In the genomic region with DNA sequence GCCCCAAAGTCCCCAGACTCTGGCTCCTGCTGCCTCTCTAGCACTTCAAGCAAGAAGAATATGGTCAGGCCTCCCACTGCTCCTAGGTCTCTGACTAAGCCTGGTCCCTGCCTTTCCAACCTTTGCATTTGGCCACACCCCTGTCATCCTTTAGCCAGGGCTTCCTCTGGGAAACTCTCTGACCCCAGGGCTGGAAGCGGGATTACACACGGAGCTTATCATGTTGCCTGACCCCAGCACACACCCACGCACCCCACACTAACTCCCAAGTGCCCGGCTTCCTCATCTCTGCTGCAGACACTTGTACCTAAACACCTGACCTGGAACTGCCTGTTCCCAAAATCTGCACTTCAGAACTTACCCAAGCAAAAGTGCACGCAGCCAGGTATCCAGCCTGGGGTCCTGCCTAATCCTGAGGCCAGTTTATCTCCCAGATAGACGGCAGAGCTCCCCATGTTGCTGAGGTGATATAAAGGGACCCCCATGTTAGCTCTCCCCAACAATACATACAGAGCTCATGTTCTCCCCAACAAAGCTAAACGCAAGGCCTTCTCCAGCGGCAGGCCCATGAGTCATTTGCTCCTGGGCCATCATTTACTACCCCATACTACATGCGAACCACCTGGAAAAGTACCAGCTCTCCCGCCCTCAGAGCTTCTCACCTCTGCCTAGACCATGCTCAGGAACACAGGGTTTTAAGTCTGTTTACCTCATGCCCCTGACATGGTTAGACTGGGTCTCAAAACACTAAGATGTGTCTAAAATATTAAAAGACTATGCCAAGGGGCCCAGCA, we compare ENCODE assay signal across 13 mouse cellular contexts. TPM values are rescaled to one million over a fixed set of nuclear protein-coding genes. Genes with fewer than 3 reads are reported as not detected.
A peak's percentile ranks its signal among the peaks of the same experiment; 100 is the strongest.
DNase-seq lines count a peak whose midpoint lies in the region; ATAC-seq lines count a peak whose summit lies in the region.
"Had no signal": no experiment of that assay in that cellular context is flagged by ENCODE, and none has a peak within 500 bp of the region (broad histone marks: within the 10 kb centered on the region; RNA-seq: fewer than 3 reads in every experiment).

No protein-coding gene starts in this region.

- H3K36me3 ChIP-seq in heart, embryonic 14.5 days (ENCODE audit: control insufficient read depth, insufficient read depth, low read length): peaks cover 2% of the 10 kb centered on the region
- H3K36me3 ChIP-seq in liver, embryonic 12.5 days: peaks cover 16% of the 10 kb centered on the region

- H3K27me3 ChIP-seq in heart, embryonic 14.5 days (ENCODE audit: control insufficient read depth, insufficient read depth, low read length): no peaks in the 10 kb centered on the region
- no peaks in the 10 kb centered on the region for H3K27me3 ChIP-seq in liver, embryonic 12.5 days (replicated peaks)
- H3K27me3 ChIP-seq: hindbrain, embryonic 12.5 days had no signal

- H3K27ac ChIP-seq in heart, embryonic 14.5 days (replicated peaks in 1 of 2; ENCODE audit: control insufficient read depth in 1 of 2, insufficient read depth in 1 of 2, low read depth in 2 of 2, low read length in 2 of 2): no peak overlapping the region
- H3K27ac ChIP-seq in liver, embryonic 12.5 days: peak overlapping the region; percentile 94
- H3K27ac ChIP-seq: hindbrain, embryonic 12.5 days had no signal

- ATAC-seq in heart, embryonic 14.5 days (ENCODE audit: insufficient number of reproducible peaks, insufficient read depth, low FRiP score, low read depth): no peak
- ATAC-seq in liver, embryonic 12.5 days: no peak

- peaks cover 66 to 83% of the 10 kb centered on the region in 2 experiments for H3K4me1 ChIP-seq in heart, embryonic 14.5 days (ENCODE audit: control insufficient read depth in 2 of 2, insufficient read depth in 2 of 2, low read length in 2 of 2)
- H3K4me1 ChIP-seq in liver, embryonic 12.5 days: peaks cover 97% of the 10 kb centered on the region

- 49% methylated on average over 10 of the region's 10 CpGs for WGBS in heart, embryonic 14.5 days
- 54% methylated on average over 10 of the region's 10 CpGs for WGBS in liver, embryonic 12.5 days (ENCODE audit: insufficient replicate concordance)

- DNase-seq in adrenal gland, adult 2 months: peak; percentile 76
- no peak for DNase-seq in adrenal gland, postnatal 25 days
- DNase-seq in heart, postnatal 4 days: no peak
- peak; percentile 51 for DNase-seq in 3T3-L1 (ENCODE audit: low read depth, low spot score)
- DNase-seq in urinary bladder, adult 18-20 months (ENCODE audit: low spot score in 2 of 2): no peak
- DNase-seq in c-Kit-positive CD71-positive TER-119-positive erythroid progenitor cells, embryonic 14.5 days (ENCODE audit: low spot score): no peak
- DNase-seq: gastrocnemius, postnatal 10 days; kidney, postnatal 4 days had no signal

- 0 out of 2 replicates have a peak overlapping the region, but pooled peaks have one; percentile 16 for H3K9ac ChIP-seq in heart, embryonic 14.5 days (ENCODE audit: low read length)
- peak overlapping the region; percentile 73 for H3K9ac ChIP-seq in liver, embryonic 12.5 days
- H3K9ac ChIP-seq: hindbrain, embryonic 12.5 days had no signal

- H3K4me2 ChIP-seq in heart, embryonic 14.5 days (ENCODE audit: low read length): no peak overlapping the region
- H3K4me2 ChIP-seq in liver, embryonic 12.5 days: peak overlapping the region; percentile 82; the same call in 1 of the 2 replicates
- H3K4me2 ChIP-seq: hindbrain, embryonic 12.5 days; midbrain, embryonic 11.5 days had no signal

- H3K9me3 ChIP-seq in heart, embryonic 14.5 days (ENCODE audit: control insufficient read depth, low read length): no peaks in the 10 kb centered on the region
- no peaks in the 10 kb centered on the region for H3K9me3 ChIP-seq in liver, embryonic 12.5 days (replicated peaks)
- H3K9me3 ChIP-seq: hindbrain, embryonic 12.5 days had no signal

- no peak overlapping the region for H3K4me3 ChIP-seq in heart, embryonic 14.5 days (ENCODE audit: control insufficient read depth in 1 of 2, insufficient read depth in 1 of 2, low read depth in 1 of 2, low read length in 2 of 2)
- no peak overlapping the region for H3K4me3 ChIP-seq in liver, embryonic 12.5 days
- H3K4me3 ChIP-seq: erythroblast, embryonic 14.5 days; hindbrain, embryonic 12.5 days had no signal

RNA-seq across cellular contexts. Expression of gene Pnma1, which starts 30.6 kb away (rescaled TPM):
- total RNA-seq in adrenal gland, adult 2 months (2021): under 1 TPM; 0.28 to 0.43 TPM
- polyA plus RNA-seq in adrenal gland, adult 2 months (2012; rRNA removed): 0.15 TPM in 1 of 2 replicates, not detected in the other
- total RNA-seq in adrenal gland, postnatal 25 days (2021): 0.64 TPM in 1 of 2 replicates, not detected in the other
- 0.43 and 0.68 TPM in 2 replicates for polyA plus RNA-seq in heart, embryonic 14.5 days (2014; fragmentation: Nextera tagmentation; extraction: Ambion mirVana)
- under 1 TPM; 0.54 to 0.62 TPM for total RNA-seq in heart, postnatal 4 days (2021)
- polyA plus RNA-seq in liver, embryonic 12.5 days (2016; fragmentation: Nextera tagmentation; extraction: Ambion mirVana): 0.08 and 0.20 TPM in 2 replicates

RNA-seq across cellular contexts. Expression of gene Elmsan1, which starts 39.8 kb away (rescaled TPM):
- 10 to 100 TPM; 17.0 to 22.7 TPM for total RNA-seq in adrenal gland, adult 2 months (2021)
- 14.4 and 20.4 TPM in 2 replicates for polyA plus RNA-seq in adrenal gland, adult 2 months (2012; rRNA removed)
- 22.3 and 32.8 TPM in 2 replicates for total RNA-seq in adrenal gland, postnatal 25 days (2021)
- polyA plus RNA-seq in heart, embryonic 14.5 days (2014; fragmentation: Nextera tagmentation; extraction: Ambion mirVana): 7.1 and 7.4 TPM in 2 replicates
- 10 to 100 TPM; 18.5 to 18.6 TPM for total RNA-seq in heart, postnatal 4 days (2021)
- polyA plus RNA-seq in liver, embryonic 12.5 days (2016; fragmentation: Nextera tagmentation; extraction: Ambion mirVana): 6.9 and 8.0 TPM in 2 replicates

Comparison
In these comparisons a context has a peak if more than half of its experiments do, and no peak if none do; other contexts are left out.
1. DNase-seq: peak in adrenal gland, adult 2 months (single experiment) and 3T3-L1 (single experiment); none in adrenal gland, postnatal 25 days (single experiment), heart, postnatal 4 days (single experiment), urinary bladder, adult 18-20 months (0 of 2) and c-Kit-positive CD71-positive TER-119-positive erythroid progenitor cells, embryonic 14.5 days (single experiment).